Mouse (Mus musculus) G1E (cell line): ENCODE measurements around the gene Atp5mpl.

ENCODE experiments used
- CTCF ChIP-seq: IDR thresholded peaks from 2 replicates; pipeline ENCODE4 v1.5.1; 2012; ENCODE audit warnings: low read depth, low read length, inconsistent platforms, mixed read lengths
- GATA1 ChIP-seq: IDR thresholded peaks from 2 replicates; pipeline ENCODE4 v1.6.1; 2012; ENCODE audit warnings: borderline replicate concordance, low read length, inconsistent platforms, mixed read lengths
- GATA2 ChIP-seq: IDR thresholded peaks from 2 replicates; pipeline ENCODE4 v1.6.1; 2012; ENCODE audit warnings: low read depth, low read length, inconsistent platforms, borderline replicate concordance
- POLR2AphosphoS5 ChIP-seq: IDR thresholded peaks from 2 replicates; pipeline ENCODE4 v1.6.1; 2012; ENCODE audit warnings: low read depth, low read length, inconsistent platforms; ENCODE audit not compliant: insufficient replicate concordance
- TAL1 ChIP-seq: conservative IDR thresholded peaks from 2 replicates; pipeline ENCODE4 v1.6.1; 2012; ENCODE audit warnings: low read depth, low read length, inconsistent platforms, mixed read lengths

DNA sequence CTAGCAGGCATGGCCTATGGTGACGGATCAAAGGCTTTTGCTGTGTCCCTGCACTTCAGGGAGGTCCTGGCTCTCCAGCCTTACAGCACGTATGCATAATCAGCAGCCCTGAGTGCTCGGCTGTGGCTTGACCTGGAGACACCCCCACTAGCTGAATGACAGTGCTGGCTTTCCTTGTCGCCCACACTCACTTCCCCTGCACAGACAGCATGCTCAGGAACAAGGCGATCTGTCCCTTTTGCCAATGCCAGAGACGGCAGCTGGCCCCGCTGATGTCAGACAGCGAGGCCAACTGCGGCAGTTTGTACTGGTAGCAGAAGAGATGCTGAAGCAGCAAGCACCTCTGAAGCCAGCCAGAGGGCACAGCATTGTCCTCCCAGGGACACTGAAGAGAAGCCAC is 46.7 kb downstream of the Atp5mpl start:
- TF ChIP-seq CTCF (no peak), GATA1 (no peak), TAL1 (no peak), POLR2AphosphoS5 (no peak), GATA2 (no peak)
